Mouse (Mus musculus) frontal cortex, postnatal 14 days (tissue): ENCODE results near the gene Agbl4.

Experiments
- DNase-seq, 2 experiments: peaks; one replicate each; pipeline ENCODE4 v3.0.0; 2022; ENCODE audit warnings: low spot score in 2 of 2

Agbl4 gene

GRCm38 (mm10) chr4:111399784-111400183, 1002.3 kb downstream of the Agbl4 start:
- DNase-seq, result no peak

GRCm38 (mm10) chr4:111400676-111401075, 1003.2 kb downstream of the Agbl4 start:
- no peak for DNase-seq

GRCm38 (mm10) chr4:111403243-111403642, 1005.8 kb downstream of the Agbl4 start:
- DNase-seq, result no peak

GRCm38 (mm10) chr4:111410731-111411130, 1013.3 kb downstream of the Agbl4 start:
- no peak for DNase-seq

GRCm38 (mm10) chr4:111414399-111414798, 1016.9 kb downstream of the Agbl4 start:
- no peak for DNase-seq

GRCm38 (mm10) chr4:111414818-111415488, 1017.5 kb downstream of the Agbl4 start, which contains the start of gene Bend5:
TSS of gene Bend5 (plus strand) at chr4:111415006.
- peak; percentile 67 to 70 for DNase-seq

- DNase-seq, result no peak
Measured at GRCm38 (mm10) chr4:111416126-111416525, 1018.7 kb downstream of the Agbl4 start.

- no peak for DNase-seq
Measured at GRCm38 (mm10) chr4:111416551-111416950, 1019.1 kb downstream of the Agbl4 start.

- no peak for DNase-seq
Measured at GRCm38 (mm10) chr4:111417716-111418115, 1020.3 kb downstream of the Agbl4 start.

GRCm38 (mm10) chr4:111419476-111419875, 1022.0 kb downstream of the Agbl4 start:
- DNase-seq, result no peak

- DNase-seq, result no peak
Measured at GRCm38 (mm10) chr4:111420031-111420430, 1022.6 kb downstream of the Agbl4 start.

GRCm38 (mm10) chr4:111420955-111421354, 1023.5 kb downstream of the Agbl4 start:
- no peak for DNase-seq

GRCm38 (mm10) chr4:111421785-111422184, 1024.3 kb downstream of the Agbl4 start:
- no peak for DNase-seq

GRCm38 (mm10) chr4:111424371-111424950, 1027.0 kb downstream of the Agbl4 start:
- no peak for DNase-seq

GRCm38 (mm10) chr4:111425170-111425569, 1027.7 kb downstream of the Agbl4 start:
- DNase-seq, result no peak

- no peak for DNase-seq
Measured at GRCm38 (mm10) chr4:111431186-111431585, 1033.7 kb downstream of the Agbl4 start.

GRCm38 (mm10) chr4:111432013-111432412, 1034.6 kb downstream of the Agbl4 start:
- no peak for DNase-seq

GRCm38 (mm10) chr4:111432417-111432816, 1035.0 kb downstream of the Agbl4 start:
- no peak for DNase-seq

GRCm38 (mm10) chr4:111441709-111442108, 1044.2 kb downstream of the Agbl4 start:
- no peak for DNase-seq

- no peak for DNase-seq
Measured at GRCm38 (mm10) chr4:111442435-111443238, 1045.2 kb downstream of the Agbl4 start.

- no peak for DNase-seq
Measured at GRCm38 (mm10) chr4:111443906-111444615, 1046.6 kb downstream of the Agbl4 start.

GRCm38 (mm10) chr4:111444616-111445160, 1047.2 kb downstream of the Agbl4 start:
- no peak for DNase-seq
